Mouse (Mus musculus): Measurements from ENCODE around the gene Scn4a. TPM values are rescaled to one million over a fixed set of nuclear protein-coding genes. Genes with fewer than 3 reads are reported as not detected.

Scn4a gene
- polyA plus RNA-seq, 1 experiment, result not detected

DNA sequence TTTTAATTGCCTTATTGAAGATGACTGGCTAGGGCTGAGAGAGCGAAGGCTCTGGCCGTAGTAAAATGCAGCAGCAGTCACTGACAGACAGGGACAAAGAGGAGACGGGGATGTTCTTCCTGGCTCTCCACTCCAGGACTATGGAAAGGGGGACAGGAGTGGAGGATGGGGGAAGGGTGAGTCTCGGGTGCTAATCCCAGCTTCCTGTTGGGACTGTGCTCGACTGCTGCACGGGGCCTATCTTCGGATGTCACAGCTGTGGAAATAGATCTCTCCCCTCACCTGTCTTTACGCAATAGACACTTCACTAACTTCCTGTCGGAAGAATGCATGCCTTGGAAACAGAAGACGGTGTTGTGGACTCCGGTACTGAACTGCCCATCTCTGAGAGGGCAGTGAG, 20.9 kb upstream of the Scn4a start:
- H3K4me3 ChIP-seq (ENCODE audit: insufficient read depth, low read depth, low read length), result no peak overlapping the region
- 76% methylated on average over 11 of the region's 11 CpGs for WGBS
- H3K4me1 ChIP-seq (ENCODE audit: control insufficient read depth, insufficient read depth, low read length), result peaks cover 9% of the 10 kb centered on the region
- H3K27ac ChIP-seq (ENCODE audit: insufficient read depth, low read depth, low read length), result no peak overlapping the region
- TF ChIP-seq POLR2A (IDR thresholded peaks at IDR 0.05; ENCODE audit: insufficient read depth, low read depth, low read length), result no peak
- TF ChIP-seq CTCF (IDR thresholded peaks at IDR 0.05; ENCODE audit: insufficient read depth, low read depth, low read length), result no peak

DNA sequence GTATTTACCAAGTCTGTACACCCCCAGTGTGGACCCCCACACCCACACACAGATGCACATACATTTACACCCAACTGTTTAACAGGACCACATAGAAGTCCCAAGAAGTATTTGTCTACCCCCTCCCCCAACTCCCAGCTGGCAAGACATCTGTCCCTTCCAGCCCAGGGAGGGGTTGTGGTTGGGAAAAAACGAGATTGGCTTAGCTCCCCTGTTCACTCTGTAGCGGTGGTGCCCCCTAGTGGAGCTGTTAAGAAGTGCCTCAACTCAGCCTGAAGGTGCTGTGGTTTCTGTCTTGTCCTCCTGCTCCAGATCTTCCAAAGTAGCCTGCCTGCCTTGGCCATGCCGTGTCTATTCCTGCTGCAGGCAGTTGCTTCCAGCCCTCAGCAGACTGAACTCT, 13.2 kb upstream of the Scn4a start:
- no peak overlapping the region for H3K4me3 ChIP-seq (ENCODE audit: insufficient read depth, low read depth, low read length)
- no peak for TF ChIP-seq POLR2A (IDR thresholded peaks at IDR 0.05; ENCODE audit: insufficient read depth, low read depth, low read length)
- TF ChIP-seq CTCF (IDR thresholded peaks at IDR 0.05; ENCODE audit: insufficient read depth, low read depth, low read length), result peak; percentile 70
- peaks cover 10% of the 10 kb centered on the region for H3K4me1 ChIP-seq (ENCODE audit: control insufficient read depth, insufficient read depth, low read length)
- no peak overlapping the region for H3K27ac ChIP-seq (ENCODE audit: insufficient read depth, low read depth, low read length)
- WGBS, result 14% methylated on average over 3 of the region's 3 CpGs

DNA sequence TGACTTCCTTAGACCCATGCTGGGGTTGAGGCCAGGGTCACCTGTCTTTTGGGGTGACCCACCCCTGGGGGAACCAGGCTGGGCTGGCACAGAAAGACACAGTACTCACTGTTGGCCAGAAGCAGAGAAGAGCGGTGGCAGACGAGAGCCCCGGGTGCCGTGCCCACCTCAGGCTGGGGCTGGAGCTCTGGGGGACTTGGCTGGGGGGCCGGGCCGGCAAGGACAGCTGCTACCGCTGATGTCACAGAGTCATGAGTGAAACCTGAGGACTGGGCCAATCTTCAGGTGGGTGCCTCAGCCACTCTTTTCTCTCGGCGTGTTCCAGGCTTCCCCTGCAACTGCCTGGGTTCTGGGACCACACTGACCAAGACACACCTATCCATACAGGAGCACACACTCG, 12.3 kb upstream of the Scn4a start, which contains the start of gene Prr29:
Gene Prr29 (plus strand): TSS at position 107 of the 400 bp plus-strand sequence.
- WGBS, result 77% methylated on average over 10 of the region's 10 CpGs
- no peak within 1 kb of the TSS for H3K4me3 ChIP-seq (ENCODE audit: insufficient read depth, low read depth, low read length)
- H3K27ac ChIP-seq (ENCODE audit: insufficient read depth, low read depth, low read length), result no peak within 1 kb of the TSS
- TF ChIP-seq CTCF (IDR thresholded peaks at IDR 0.05; ENCODE audit: insufficient read depth, low read depth, low read length), result no peak
- TF ChIP-seq POLR2A (IDR thresholded peaks at IDR 0.05; ENCODE audit: insufficient read depth, low read depth, low read length), result no peak
- H3K4me1 ChIP-seq (ENCODE audit: control insufficient read depth, insufficient read depth, low read length), result peaks cover 10% of the 10 kb centered on the region

DNA sequence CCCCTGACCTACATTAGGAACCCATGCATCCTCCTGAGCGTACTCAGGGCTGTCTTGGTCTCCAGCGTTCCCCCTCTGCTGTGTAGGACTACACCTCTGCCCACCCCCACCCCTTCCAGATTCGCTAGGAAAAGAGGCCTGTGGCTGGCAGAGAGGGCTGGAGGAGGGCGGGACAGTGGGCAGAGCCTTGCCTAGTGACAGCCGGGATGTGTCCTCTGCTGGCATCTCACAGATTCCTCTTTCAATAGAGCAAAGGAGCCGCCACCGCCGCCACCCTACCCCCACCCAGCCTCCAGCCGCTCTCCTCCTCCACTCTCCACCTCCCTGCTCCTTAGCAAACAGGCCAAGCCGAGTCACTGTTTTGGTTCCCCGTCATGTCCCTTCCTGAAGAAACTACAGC, 11.6 kb upstream of the Scn4a start:
- no peak overlapping the region for H3K4me3 ChIP-seq (ENCODE audit: insufficient read depth, low read depth, low read length)
- TF ChIP-seq POLR2A (IDR thresholded peaks at IDR 0.05; ENCODE audit: insufficient read depth, low read depth, low read length), result no peak
- WGBS, result 11% methylated on average over 11 of the region's 11 CpGs
- H3K27ac ChIP-seq (ENCODE audit: insufficient read depth, low read depth, low read length), result no peak overlapping the region
- H3K4me1 ChIP-seq (ENCODE audit: control insufficient read depth, insufficient read depth, low read length), result peaks cover 10% of the 10 kb centered on the region

DNA sequence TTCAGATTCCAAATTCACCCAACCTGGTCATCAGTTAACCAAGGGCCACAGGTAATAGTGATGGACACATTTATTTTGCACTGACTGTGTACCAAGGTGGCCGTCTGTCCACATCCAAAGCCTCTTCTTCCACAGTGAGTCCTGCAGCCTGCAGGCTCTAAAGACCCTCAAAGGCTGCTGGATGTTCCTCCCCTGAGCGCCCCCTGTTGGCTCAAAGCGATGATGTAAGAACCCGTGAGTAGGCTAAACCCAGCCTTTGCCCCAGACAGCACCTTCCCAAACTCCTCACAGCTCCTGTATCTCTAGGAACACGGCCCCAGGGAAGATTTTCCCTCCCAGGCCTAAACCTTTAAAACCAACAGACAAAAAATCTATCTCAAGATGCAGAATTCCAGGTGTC, 6.3 kb upstream of the Scn4a start:
- WGBS, result 36% methylated on average over 5 of the region's 5 CpGs
- TF ChIP-seq CTCF (IDR thresholded peaks at IDR 0.05; ENCODE audit: insufficient read depth, low read depth, low read length), result no peak
- TF ChIP-seq POLR2A (IDR thresholded peaks at IDR 0.05; ENCODE audit: insufficient read depth, low read depth, low read length), result no peak
- H3K4me3 ChIP-seq (ENCODE audit: insufficient read depth, low read depth, low read length), result no peak overlapping the region
- H3K4me1 ChIP-seq (ENCODE audit: control insufficient read depth, insufficient read depth, low read length), result no peaks in the 10 kb centered on the region
- no peak overlapping the region for H3K27ac ChIP-seq (ENCODE audit: insufficient read depth, low read depth, low read length)

DNA sequence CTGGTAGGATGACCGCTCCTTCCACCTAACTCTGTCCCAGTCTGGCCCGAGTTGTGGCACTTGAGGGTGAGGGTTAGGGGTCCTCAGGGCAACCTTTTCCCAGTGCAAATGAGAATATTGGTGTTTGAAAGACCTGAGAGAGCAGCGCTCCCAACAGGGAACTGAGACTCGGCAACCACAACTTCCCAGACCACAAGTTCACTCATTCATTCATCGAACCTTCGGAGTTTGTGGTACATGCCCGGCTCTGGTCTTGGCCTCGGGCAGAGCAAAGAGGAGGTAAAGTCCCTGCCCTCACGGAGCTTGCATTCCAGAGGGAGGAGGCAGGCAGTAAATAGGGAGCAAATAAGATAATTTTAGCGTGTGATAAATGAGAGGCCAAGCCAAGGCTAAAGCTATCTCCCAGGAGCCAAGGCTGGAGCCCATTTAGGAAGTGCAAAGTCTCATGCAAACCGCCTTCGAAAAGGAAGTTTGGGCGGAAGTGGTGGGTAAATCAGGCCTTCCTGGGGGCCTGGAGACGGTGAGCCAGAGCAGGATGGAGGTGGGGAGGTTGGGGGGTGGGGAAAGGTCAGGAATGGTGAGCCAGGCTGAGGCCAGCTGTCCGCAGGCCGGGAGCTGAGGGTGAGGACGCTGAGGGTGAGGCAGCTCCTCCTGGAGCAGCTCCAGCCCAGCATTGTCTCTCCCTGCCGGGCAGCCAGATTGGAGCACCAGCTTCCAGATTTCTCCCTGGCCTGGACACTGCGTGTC, 2.5 kb upstream of the Scn4a start:
- Histone ChIP-seq H3K4me3 (ENCODE audit: insufficient read depth, low read depth, low read length) (no peak overlapping the region), H3K4me1 (ENCODE audit: control insufficient read depth, insufficient read depth, low read length) (no peaks in the 10 kb centered on the region), H3K27ac (ENCODE audit: insufficient read depth, low read depth, low read length) (no peak overlapping the region)
- TF ChIP-seq CTCF (IDR thresholded peaks at IDR 0.05; ENCODE audit: insufficient read depth, low read depth, low read length), result no peak
- TF ChIP-seq POLR2A (IDR thresholded peaks at IDR 0.05; ENCODE audit: insufficient read depth, low read depth, low read length), result no peak
- 75% methylated on average over 19 of the region's 19 CpGs for WGBS

DNA sequence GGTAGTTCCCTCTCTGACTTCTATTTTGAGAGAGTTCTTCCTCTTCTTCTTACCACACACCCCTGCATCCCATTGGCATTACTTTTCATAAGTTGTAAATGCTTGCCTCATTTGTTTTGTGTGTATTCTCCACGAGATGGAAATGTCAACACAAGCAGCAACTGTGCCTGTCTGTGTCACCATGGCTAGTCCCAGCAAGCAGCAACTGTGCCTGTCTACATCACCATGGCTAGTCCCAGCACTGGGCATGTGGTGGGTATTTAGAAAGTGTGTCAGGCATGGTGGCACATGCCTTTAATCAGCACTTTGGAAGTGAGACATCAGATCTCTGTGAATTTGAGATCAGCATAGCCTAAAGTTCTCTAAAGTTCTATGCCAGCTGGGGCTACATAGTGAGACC, 1.1 kb upstream of the Scn4a start:
- WGBS, result 33% methylated on average over 1 of the region's 1 CpGs
- Histone ChIP-seq H3K27ac (ENCODE audit: insufficient read depth, low read depth, low read length) (no peak overlapping the region), H3K4me1 (ENCODE audit: control insufficient read depth, insufficient read depth, low read length) (no peaks in the 10 kb centered on the region), H3K4me3 (ENCODE audit: insufficient read depth, low read depth, low read length) (no peak overlapping the region)
- no peak for TF ChIP-seq CTCF (IDR thresholded peaks at IDR 0.05; ENCODE audit: insufficient read depth, low read depth, low read length)
- TF ChIP-seq POLR2A (IDR thresholded peaks at IDR 0.05; ENCODE audit: insufficient read depth, low read depth, low read length), result no peak

DNA sequence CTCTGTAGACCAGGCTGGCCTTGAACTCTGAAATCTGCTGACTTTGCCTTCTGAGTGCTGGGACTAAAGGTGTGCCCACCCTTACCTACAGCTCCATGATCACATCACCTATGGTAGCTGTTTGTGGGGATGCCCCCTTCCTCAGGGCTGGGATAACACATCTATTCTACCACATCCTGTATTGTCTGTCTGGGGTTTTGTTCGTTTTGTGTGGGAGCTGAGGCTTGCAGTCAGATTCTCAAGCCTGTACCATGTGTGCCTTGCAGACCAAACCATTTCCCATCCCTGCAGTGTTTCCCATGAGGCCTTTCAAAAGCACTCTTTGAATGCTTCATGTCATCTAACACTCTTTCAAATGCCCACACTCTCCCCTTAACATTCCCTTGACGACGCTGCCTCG, 1.1 kb downstream of the Scn4a start:
- WGBS, result 80% methylated on average over 4 of the region's 4 CpGs
- H3K4me3 ChIP-seq (ENCODE audit: insufficient read depth, low read depth, low read length), result no peak overlapping the region
- no peak for TF ChIP-seq POLR2A (IDR thresholded peaks at IDR 0.05; ENCODE audit: insufficient read depth, low read depth, low read length)
- no peak for TF ChIP-seq CTCF (IDR thresholded peaks at IDR 0.05; ENCODE audit: insufficient read depth, low read depth, low read length)
- no peak overlapping the region for H3K27ac ChIP-seq (ENCODE audit: insufficient read depth, low read depth, low read length)
- no peaks in the 10 kb centered on the region for H3K4me1 ChIP-seq (ENCODE audit: control insufficient read depth, insufficient read depth, low read length)

DNA sequence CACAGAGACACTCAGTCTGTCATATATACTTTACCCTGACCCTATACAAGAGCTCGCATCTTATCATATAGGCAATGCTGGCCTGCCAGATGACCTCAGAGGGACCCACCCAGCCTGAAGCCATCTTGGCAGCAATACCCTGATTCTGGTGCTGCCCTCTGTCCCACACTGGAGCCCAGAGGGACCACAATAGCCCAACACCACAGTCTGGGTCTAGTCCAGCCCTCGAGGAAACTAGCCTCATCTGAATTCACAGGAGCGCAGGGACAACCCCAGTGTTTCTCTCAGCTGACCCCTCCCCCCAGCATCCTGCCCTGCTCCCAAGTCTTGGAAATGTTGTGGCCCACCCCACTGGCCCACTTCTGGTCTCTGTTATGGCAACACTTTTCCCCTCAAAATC, 1.8 kb downstream of the Scn4a start:
- H3K4me1 ChIP-seq (ENCODE audit: control insufficient read depth, insufficient read depth, low read length), result no peaks in the 10 kb centered on the region
- no peak for TF ChIP-seq POLR2A (IDR thresholded peaks at IDR 0.05; ENCODE audit: insufficient read depth, low read depth, low read length)
- TF ChIP-seq CTCF (IDR thresholded peaks at IDR 0.05; ENCODE audit: insufficient read depth, low read depth, low read length), result no peak

More for the DNA sequence above, 1.8 kb downstream of the Scn4a start:
- no peak overlapping the region for H3K4me3 ChIP-seq (ENCODE audit: insufficient read depth, low read depth, low read length)
- H3K27ac ChIP-seq (ENCODE audit: insufficient read depth, low read depth, low read length), result no peak overlapping the region
- WGBS, result 62% methylated on average over 3 of the region's 3 CpGs

Measured in olfactory bulb, adult 2 months (tissue).